Mouse (Mus musculus): Measurements from ENCODE around the gene Mctp2. TPM values are rescaled to one million over a fixed set of nuclear protein-coding genes. Genes with fewer than 3 reads are reported as not detected.

Mctp2 gene
- polyA plus RNA-seq, 1 experiment from 2014 or later: 1.4 TPM

GRCm38 (mm10) chr7:72150799-72151708 lies 155.4 kb downstream of the Mctp2 start:
- H3K4me1 ChIP-seq (replicated peaks; ENCODE audit: control insufficient read depth, insufficient read depth): no peaks in the 10 kb centered on the region
- H3K4me3 ChIP-seq (ENCODE audit: low read depth, low read length): no peak overlapping the region
- no peak for TF ChIP-seq CTCF (IDR thresholded peaks at IDR 0.05; ENCODE audit: low read depth)
- no peak for TF ChIP-seq EP300 (optimal IDR thresholded peaks at IDR 0.05)
- no peak overlapping the region for H3K27ac ChIP-seq (replicated peaks)
- DNase-seq (ENCODE audit: low spot score) (no peak), ATAC-seq (ENCODE audit: low FRiP score, low TSS enrichment) (no peak)
- 69% methylated on average over 7 of the region's 7 CpGs for WGBS
- H3K36me3 ChIP-seq (ENCODE audit: control insufficient read depth, insufficient read depth, low read length): no peaks in the 10 kb centered on the region
- no peaks in the 10 kb centered on the region for H3K27me3 ChIP-seq (ENCODE audit: control insufficient read depth, insufficient read depth, low read length)
- H3K9me3 ChIP-seq (ENCODE audit: control insufficient read depth, low read length): no peaks in the 10 kb centered on the region
- H3K4me2 ChIP-seq (replicated peaks; ENCODE audit: low read depth): no peak overlapping the region
- no peak overlapping the region for H3K9ac ChIP-seq (ENCODE audit: low read length)

- no peaks in the 10 kb centered on the region for H3K36me3 ChIP-seq (ENCODE audit: control insufficient read depth, insufficient read depth, low read length)
- TF ChIP-seq CTCF (IDR thresholded peaks at IDR 0.05; ENCODE audit: low read depth) (peak; percentile 79), EP300 (optimal IDR thresholded peaks at IDR 0.05) (no peak)
- H3K4me3 ChIP-seq (ENCODE audit: low read depth, low read length): no peak overlapping the region
- no peak overlapping the region for H3K4me2 ChIP-seq (replicated peaks; ENCODE audit: low read depth)
- no peak overlapping the region for H3K9ac ChIP-seq (ENCODE audit: low read length)
- H3K9me3 ChIP-seq (ENCODE audit: control insufficient read depth, low read length): no peaks in the 10 kb centered on the region
- H3K27ac ChIP-seq (replicated peaks): no peak overlapping the region
- no peak for ATAC-seq (ENCODE audit: low FRiP score, low TSS enrichment)
- H3K4me1 ChIP-seq (replicated peaks; ENCODE audit: control insufficient read depth, insufficient read depth): no peaks in the 10 kb centered on the region
- DNase-seq (ENCODE audit: low spot score): peak; percentile 25
- 32% methylated on average over 3 of the region's 3 CpGs for WGBS
- H3K27me3 ChIP-seq (ENCODE audit: control insufficient read depth, insufficient read depth, low read length): no peaks in the 10 kb centered on the region
These were observed 157.3 kb downstream of the Mctp2 start for GRCm38 (mm10) chr7:72149073-72149472.

- Histone ChIP-seq H3K36me3 (ENCODE audit: control insufficient read depth, insufficient read depth, low read length) (no peaks in the 10 kb centered on the region), H3K9me3 (ENCODE audit: control insufficient read depth, low read length) (no peaks in the 10 kb centered on the region), H3K4me3 (ENCODE audit: low read depth, low read length) (no peak overlapping the region), H3K4me1 (replicated peaks; ENCODE audit: control insufficient read depth, insufficient read depth) (no peaks in the 10 kb centered on the region), H3K9ac (ENCODE audit: low read length) (no peak overlapping the region), H3K4me2 (replicated peaks; ENCODE audit: low read depth) (no peak overlapping the region), H3K27me3 (ENCODE audit: control insufficient read depth, insufficient read depth, low read length) (no peaks in the 10 kb centered on the region), H3K27ac (replicated peaks) (no peak overlapping the region)
- TF ChIP-seq EP300 (optimal IDR thresholded peaks at IDR 0.05) (no peak), CTCF (IDR thresholded peaks at IDR 0.05; ENCODE audit: low read depth) (no peak)
- DNase-seq (ENCODE audit: low spot score): no peak
- ATAC-seq (ENCODE audit: low FRiP score, low TSS enrichment): no peak
These were observed 159.6 kb downstream of the Mctp2 start for GRCm38 (mm10) chr7:72146849-72147248.

- ATAC-seq (ENCODE audit: low FRiP score, low TSS enrichment): no peak
- DNase-seq (ENCODE audit: low spot score): no peak
- WGBS: 79% methylated on average over 17 of the region's 17 CpGs
These were observed 160.5 kb downstream of the Mctp2 start for GRCm38 (mm10) chr7:72145726-72146520.

GRCm38 (mm10) chr7:72138701-72139100 lies 167.7 kb downstream of the Mctp2 start:
- 92% methylated on average over 4 of the region's 4 CpGs for WGBS
- H3K4me2 ChIP-seq (replicated peaks; ENCODE audit: low read depth): no peak overlapping the region
- ATAC-seq (ENCODE audit: low FRiP score, low TSS enrichment) (no peak), DNase-seq (ENCODE audit: low spot score) (no peak)
- no peaks in the 10 kb centered on the region for H3K36me3 ChIP-seq (ENCODE audit: control insufficient read depth, insufficient read depth, low read length)
- H3K27me3 ChIP-seq (ENCODE audit: control insufficient read depth, insufficient read depth, low read length): no peaks in the 10 kb centered on the region
- no peak for TF ChIP-seq EP300 (optimal IDR thresholded peaks at IDR 0.05)
- no peaks in the 10 kb centered on the region for H3K4me1 ChIP-seq (replicated peaks; ENCODE audit: control insufficient read depth, insufficient read depth)
- H3K4me3 ChIP-seq (ENCODE audit: low read depth, low read length): no peak overlapping the region
- no peak overlapping the region for H3K27ac ChIP-seq (replicated peaks)
- H3K9ac ChIP-seq (ENCODE audit: low read length): no peak overlapping the region
- H3K9me3 ChIP-seq (ENCODE audit: control insufficient read depth, low read length): no peaks in the 10 kb centered on the region

More at GRCm38 (mm10) chr7:72145726-72146520, 160.5 kb downstream of the Mctp2 start:
- Histone ChIP-seq H3K9me3 (ENCODE audit: control insufficient read depth, low read length) (no peaks in the 10 kb centered on the region), H3K36me3 (ENCODE audit: control insufficient read depth, insufficient read depth, low read length) (no peaks in the 10 kb centered on the region), H3K27ac (replicated peaks) (no peak overlapping the region), H3K4me1 (replicated peaks; ENCODE audit: control insufficient read depth, insufficient read depth) (no peaks in the 10 kb centered on the region), H3K4me3 (ENCODE audit: low read depth, low read length) (no peak overlapping the region), H3K9ac (ENCODE audit: low read length) (no peak overlapping the region), H3K4me2 (replicated peaks; ENCODE audit: low read depth) (no peak overlapping the region), H3K27me3 (ENCODE audit: control insufficient read depth, insufficient read depth, low read length) (no peaks in the 10 kb centered on the region)
- no peak for TF ChIP-seq CTCF (IDR thresholded peaks at IDR 0.05; ENCODE audit: low read depth)
- TF ChIP-seq EP300 (optimal IDR thresholded peaks at IDR 0.05): no peak

GRCm38 (mm10) chr7:72120986-72121385 lies 185.4 kb downstream of the Mctp2 start:
- no peak overlapping the region for H3K27ac ChIP-seq (replicated peaks)
- no peak for TF ChIP-seq EP300 (optimal IDR thresholded peaks at IDR 0.05)
- no peak for TF ChIP-seq CTCF (IDR thresholded peaks at IDR 0.05; ENCODE audit: low read depth)
- 63% methylated on average over 7 of the region's 7 CpGs for WGBS
- H3K9me3 ChIP-seq (ENCODE audit: control insufficient read depth, low read length): no peaks in the 10 kb centered on the region
- DNase-seq (ENCODE audit: low spot score) (no peak), ATAC-seq (ENCODE audit: low FRiP score, low TSS enrichment) (no peak)
- no peak overlapping the region for H3K4me2 ChIP-seq (replicated peaks; ENCODE audit: low read depth)
- H3K4me1 ChIP-seq (replicated peaks; ENCODE audit: control insufficient read depth, insufficient read depth): no peaks in the 10 kb centered on the region
- H3K4me3 ChIP-seq (ENCODE audit: low read depth, low read length): no peak overlapping the region
- no peak overlapping the region for H3K9ac ChIP-seq (ENCODE audit: low read length)
- H3K36me3 ChIP-seq (ENCODE audit: control insufficient read depth, insufficient read depth, low read length): no peaks in the 10 kb centered on the region
- H3K27me3 ChIP-seq (ENCODE audit: control insufficient read depth, insufficient read depth, low read length): no peaks in the 10 kb centered on the region
